Mouse (Mus musculus): Measurements from ENCODE around the gene Shb.
A peak's percentile ranks its signal among the peaks of the same experiment; 100 is the strongest.

Gene Shb

DNA sequence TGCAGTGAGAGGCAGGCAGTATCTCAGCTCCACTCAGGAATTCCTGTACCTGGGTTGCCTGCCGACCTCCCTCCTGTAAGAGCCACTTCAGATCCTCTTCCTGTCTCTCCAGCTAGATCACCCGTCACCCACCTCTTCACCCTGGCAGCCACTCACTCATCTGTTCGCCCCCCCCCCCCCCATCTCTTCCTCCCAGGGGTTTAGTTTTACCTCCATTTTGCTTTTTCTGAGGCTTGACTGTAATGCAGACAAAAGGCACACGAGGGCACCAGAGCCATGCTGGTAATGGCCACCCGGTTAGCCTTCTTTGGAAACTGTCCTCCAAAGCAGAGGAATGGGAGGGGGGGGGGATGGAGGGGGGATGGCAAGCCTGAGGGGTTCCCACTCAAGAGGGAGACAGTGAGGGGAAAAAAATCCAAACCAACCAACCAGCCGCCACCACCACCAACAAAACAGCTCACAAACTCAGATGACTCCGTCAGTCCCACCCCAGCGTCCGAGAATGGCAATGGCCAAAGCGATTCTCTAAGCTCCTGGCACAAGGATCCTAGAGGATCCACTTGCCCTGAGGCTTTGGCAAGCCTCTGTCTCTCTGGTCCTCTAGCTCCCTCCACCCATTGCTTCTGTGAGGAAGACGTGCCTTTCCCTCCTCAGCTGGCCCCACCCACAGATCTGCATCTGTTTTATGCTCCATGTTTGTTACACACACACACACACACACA is 113.9 kb downstream of the Shb start:
- no peak for TF ChIP-seq GATA4 (IDR thresholded peaks at IDR 0.05; ENCODE audit: insufficient replicate concordance, low read length)

DNA sequence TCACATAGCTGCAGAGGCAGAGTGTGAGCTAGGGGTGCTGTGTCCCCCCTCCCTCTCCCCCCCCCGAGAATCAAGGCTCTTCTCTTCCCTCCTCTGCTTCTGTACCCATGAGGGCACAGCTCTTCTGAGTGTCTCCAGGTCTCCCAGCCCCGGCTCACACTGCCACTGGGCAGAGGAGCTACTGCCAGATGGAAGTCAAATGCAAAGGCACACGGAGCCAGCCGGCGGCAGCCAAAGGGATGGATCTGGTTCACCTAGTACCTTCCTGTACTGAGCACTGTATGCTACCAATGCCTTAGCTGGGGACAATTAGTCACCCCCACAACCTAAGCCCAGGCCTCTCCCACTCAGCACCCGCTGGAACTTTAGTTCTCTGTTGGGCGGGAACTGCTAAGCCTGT is 116.0 kb downstream of the Shb start:
- no peak for TF ChIP-seq GATA4 (IDR thresholded peaks at IDR 0.05; ENCODE audit: insufficient replicate concordance, low read length)

DNA sequence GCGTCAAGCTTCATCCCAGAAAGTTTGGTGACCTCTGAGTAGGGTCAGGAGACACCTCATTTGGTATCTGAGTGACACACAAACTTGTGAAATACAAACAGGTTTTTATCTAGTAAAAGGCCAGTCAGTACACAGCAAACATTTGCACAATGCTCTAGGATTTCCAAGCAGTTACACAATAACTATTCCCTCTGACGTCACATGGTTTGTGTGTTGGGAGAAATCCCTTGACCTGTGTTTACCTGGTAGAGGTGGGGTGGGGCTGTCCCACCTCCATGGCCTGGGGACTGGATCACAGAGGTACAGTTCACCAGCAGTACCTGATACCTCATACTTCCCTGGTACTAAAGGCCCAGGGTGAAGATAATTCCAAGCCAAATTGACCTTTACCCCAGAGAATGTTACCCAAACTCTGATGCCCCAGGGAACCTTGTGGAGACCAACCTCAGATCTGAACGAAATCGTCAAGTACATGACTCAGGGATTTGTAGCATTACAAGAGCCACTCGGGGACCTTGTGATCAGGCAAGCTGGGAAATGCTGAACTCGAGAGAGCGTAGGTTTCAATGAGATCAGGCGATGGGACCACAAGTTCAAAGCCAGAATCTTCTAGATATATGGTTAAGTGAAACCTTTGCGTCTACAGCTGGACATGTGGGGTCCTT is 118.5 kb downstream of the Shb start:
- TF ChIP-seq GATA4 (IDR thresholded peaks at IDR 0.05; ENCODE audit: insufficient replicate concordance, low read length) = peak; percentile 93

DNA sequence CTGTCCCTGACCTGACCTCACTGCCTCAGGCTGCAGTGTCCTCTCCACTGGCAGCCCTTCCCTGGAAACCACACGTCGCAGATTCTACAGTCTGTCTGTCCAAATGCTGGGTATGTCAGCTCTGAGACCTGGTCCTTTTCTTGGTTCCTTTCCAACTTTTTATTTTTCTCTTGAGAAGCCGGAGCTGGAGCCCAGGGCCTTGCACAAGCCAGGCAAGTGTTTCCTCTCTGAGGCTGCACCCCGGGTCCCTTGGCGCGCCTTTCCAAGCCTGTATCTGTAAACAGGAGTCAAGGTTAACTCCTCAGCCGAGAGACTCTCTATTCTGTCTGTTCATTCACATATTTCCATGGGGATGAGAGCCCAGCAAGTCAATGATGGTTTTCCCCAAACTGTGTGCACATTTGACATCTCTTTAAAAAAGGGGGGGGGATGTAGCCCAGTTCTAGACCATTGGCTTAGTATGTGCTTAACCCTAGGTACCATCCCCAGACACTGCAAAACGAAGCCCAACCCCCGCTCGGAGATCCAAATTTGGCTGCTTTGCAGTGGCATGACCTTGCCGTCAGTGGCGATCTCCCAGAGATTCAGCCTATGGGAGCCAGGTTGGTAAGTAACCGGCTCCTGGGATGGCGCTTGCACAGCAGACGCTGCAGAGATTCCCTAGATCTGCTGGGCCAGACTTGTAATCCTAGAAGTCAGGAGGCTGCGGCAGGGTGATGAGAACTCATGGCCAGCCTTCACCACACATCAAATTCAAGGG is 119.7 kb downstream of the Shb start:
- TF ChIP-seq GATA4 (IDR thresholded peaks at IDR 0.05; ENCODE audit: insufficient replicate concordance, low read length) = no peak

DNA sequence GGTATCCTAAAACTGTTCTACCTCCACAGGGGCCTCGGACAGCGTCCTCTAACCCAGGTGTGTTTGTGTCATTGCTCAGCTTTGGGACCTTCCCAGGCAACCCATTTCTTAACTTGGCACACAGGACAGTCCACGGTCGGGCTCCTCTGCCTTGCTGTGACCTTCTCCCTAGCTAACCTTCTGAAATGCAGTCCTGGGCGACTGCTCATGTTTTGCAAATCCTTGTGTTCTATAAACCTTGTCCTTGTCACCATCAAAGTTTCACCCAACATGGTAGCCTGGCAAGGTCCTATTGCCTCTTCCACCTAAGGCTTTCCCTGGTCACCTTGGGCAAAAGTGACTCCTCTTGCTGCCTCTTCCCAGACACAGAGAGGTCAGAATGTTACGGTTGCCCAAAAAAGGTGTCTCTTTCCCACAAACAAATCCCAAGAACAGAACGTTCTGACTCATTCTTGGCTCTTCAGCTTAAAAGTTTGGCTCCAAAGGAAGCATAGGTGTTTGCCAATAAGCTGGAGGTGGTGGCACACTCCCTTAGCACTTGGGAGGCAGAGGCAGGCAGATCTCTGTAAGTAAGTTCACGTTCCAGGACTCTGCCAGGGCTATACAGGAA is 121.0 kb downstream of the Shb start:
- TF ChIP-seq GATA4 (IDR thresholded peaks at IDR 0.05; ENCODE audit: insufficient replicate concordance, low read length) = no peak

DNA sequence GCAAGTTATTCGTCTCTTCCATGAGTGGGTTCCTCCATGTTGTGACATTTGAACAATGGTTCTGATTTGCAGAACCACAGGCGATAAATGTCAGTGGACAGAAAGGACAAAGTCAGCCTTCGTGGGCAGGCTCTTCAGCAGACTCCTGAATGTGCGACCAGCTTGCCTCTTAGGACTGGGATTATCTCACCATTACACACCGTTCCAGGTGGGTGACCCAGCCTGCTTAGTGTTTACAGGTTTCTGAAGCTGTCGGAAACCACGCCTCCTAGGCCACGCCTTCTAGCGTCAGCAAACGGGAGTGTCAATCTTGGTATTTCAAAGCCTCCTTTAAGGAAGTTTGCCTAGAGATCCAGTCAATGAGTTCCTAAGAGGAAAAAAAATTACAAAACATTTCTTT is 123.0 kb downstream of the Shb start:
- TF ChIP-seq GATA4 (IDR thresholded peaks at IDR 0.05; ENCODE audit: insufficient replicate concordance, low read length) = no peak

DNA sequence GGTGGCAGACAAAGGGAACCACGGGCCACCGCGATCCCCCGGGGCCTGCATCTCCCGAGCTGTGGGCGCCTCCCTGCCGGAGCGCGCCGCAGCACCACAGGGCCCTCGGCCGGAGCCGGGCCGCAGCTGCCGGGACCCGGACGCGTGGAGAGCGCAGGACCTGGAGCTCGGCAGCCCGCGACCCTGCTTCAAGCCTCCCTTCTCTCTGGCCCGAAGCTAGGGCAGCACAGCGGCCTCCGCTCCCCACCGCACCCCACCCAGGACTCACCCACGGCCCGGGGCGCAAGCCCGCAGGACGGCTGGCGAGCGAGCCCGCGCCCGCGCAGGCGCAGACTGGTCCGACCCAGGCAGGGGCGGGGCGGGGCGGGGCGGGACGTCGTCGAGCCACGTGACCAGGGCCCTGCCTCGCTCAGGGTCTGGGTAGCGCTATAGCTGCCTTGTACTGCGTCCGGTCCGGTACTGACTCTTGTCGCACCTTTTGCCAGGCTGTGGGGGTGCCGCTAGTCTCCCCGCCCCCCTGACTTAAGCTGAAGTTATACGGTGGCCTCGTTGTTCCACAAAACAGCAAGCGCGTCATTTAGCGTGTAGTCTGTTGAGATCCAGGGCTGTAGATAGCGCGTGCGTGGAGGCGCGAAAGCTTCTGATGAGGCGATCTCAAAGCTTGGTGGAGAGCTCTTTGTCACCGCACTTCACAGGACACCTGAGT is 123.7 kb downstream of the Shb start, which contains the start of gene Slc25a51:
TSS of gene Slc25a51 (minus strand) at position 340 of the 706 bp plus-strand sequence.
- TF ChIP-seq GATA4 (IDR thresholded peaks at IDR 0.05; ENCODE audit: insufficient replicate concordance, low read length) = no peak; the same call in 1 of the 2 replicates

DNA sequence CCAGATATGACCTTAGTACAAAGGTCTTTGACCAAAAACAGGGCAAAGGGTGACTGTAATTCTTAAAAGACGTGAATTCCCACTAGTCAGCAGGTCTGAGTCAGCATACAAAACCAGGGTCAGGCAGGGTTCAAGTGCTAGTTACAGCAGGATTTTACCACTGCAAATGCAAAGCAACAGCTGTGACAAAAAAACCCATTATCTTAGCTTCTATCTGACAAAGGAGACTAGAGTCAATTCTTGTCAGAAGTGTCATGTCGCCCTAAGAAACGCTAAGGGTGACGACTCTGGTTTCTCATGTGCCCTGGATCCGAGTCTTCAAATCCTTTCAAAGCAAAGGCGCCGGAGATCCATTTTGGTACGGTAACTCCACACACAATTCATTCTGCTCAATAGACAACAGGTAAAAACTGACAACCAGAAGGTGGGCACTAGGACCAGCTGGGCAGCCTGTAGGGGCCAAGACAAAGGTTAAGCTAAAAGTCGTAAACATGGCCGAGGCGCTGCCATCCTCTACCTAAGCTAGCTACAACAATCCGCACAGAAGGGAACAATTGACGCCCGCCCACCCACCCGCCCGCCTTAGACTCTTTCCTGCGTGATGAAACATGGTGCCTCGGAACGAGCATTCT is 124.5 kb downstream of the Shb start:
- TF ChIP-seq GATA4 (IDR thresholded peaks at IDR 0.05; ENCODE audit: insufficient replicate concordance, low read length) = no peak

DNA sequence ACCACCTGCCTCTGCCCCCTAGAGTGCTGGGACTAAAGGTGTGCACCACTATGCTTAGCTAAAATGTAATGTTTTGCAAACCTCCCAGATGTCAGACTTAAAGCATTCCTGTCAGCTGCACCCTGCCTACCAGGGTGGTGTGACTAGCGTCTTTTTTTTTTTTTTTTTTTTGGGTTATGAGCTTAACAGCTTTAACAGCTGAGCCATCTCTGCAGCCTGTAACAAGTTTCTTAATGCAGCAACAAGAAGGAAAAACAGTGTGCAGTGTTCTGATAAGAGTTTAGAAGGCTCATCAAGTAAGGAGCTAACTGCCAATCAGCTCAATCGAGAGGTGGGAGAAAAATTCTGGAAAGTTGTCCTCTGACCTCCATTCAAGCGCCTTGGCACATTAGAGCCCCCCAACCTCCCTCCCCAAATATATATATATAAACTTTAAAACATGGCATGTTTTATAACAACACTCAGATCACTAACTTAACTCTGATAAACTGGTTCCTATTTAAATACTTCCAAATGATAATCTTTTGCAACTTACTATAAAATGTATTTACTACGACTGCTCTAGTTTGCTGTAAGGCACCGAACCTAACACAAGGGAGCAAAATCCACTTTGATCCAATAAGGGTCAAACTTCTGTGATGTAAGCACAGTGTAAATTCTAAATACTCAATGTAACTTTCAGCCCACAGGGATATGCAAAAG is 125.1 kb downstream of the Shb start:
- no peak for TF ChIP-seq GATA4 (IDR thresholded peaks at IDR 0.05; ENCODE audit: insufficient replicate concordance, low read length)

DNA sequence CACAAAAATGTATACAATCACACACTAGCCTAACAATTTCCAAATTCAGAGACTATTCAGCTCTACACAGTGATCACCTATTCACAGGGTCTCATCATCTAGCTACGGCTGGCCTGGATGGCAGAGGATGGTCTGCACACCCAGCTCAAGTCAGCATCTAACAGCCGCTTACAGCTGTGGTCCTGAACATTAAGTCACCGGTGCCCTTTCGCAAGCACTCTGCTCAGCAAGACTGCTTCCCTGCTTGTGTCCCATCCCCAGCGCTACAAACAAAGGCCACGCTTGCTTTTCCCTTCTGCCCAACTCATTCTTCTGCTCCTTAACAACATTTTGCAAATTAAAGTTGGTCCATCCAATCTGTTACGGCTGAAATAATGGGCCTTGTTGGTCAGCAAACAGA is 125.9 kb downstream of the Shb start:
- TF ChIP-seq GATA4 (IDR thresholded peaks at IDR 0.05; ENCODE audit: insufficient replicate concordance, low read length) = no peak

DNA sequence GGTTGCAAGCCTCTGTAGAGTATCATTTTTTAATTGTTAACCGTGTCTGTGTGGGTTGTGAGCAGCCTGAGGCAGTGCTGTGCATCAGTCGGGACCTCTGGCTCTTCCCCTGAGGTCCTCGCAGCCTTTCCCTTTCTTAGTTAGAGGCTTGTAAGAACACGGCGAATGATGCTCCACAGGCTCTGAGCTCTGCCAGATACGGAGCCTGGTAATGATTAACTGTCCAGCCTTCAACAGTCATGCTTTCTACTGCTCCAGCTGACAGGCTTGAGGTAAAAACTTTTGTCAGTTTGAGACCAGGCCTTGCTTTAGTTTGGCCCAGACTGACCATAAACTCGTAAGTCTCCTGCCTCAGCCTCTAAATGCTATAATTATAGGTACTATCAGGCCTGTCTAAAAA is 127.0 kb downstream of the Shb start:
- TF ChIP-seq GATA4 (IDR thresholded peaks at IDR 0.05; ENCODE audit: insufficient replicate concordance, low read length) = no peak

DNA sequence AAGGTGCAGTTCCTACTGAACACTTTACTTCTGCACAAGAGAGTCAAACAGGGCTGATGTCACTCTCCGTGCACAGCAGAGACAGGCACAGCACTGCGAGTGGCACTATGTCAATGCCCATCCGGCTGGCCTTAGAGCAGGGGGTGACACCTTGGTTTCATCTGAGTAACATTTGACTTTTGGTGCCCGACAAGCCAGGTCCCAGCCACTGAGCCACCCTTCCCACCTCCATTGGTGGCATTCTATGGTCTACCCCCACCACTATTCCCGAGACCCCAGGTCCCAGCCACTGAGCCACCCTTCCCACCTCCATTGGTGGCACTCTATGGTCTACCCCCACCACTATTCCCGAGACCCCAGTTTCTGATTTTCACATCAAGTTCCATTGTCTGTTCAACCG is 128.2 kb downstream of the Shb start:
- no peak for TF ChIP-seq GATA4 (IDR thresholded peaks at IDR 0.05; ENCODE audit: insufficient replicate concordance, low read length)

DNA sequence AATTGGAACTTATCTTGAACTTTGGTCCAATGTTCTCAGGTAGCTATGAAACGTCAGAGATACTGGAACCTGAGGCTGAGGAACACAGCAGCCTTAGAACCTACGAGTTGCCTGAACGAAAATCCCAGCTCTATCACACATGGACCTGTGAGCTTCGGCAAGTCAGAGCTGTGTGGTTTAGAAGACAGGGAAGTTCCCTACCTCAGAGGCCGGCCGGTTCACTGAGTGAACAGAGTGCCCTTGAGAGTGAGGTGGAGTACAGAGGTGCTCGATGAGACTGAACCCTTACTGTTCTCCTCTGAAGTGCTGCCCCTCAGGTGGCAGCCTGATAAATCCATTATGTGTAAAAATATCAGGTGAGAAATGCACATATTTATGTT is 128.8 kb downstream of the Shb start:
- no peak for TF ChIP-seq GATA4 (IDR thresholded peaks at IDR 0.05; ENCODE audit: insufficient replicate concordance, low read length)
